8 mouse cellular contexts compared by ENCODE assay signal in genomic region chr16:91413102-91413844, GRCm38 (mm10). TPM values are rescaled to one million over a fixed set of nuclear protein-coding genes. Genes with fewer than 3 reads are reported as not detected.
DNase-seq lines count a peak whose midpoint lies in the region; ATAC-seq and TF ChIP-seq lines count a peak whose summit lies in the region.

No protein-coding gene starts in this region.

- TF ChIP-seq POLR2A in CH12.LX (IDR thresholded peaks at IDR 0.05; ENCODE audit: low read depth, low read length), result no peak

- H3K9ac ChIP-seq in CH12.LX (ENCODE audit: insufficient read depth, low read depth), result no peak overlapping the region
- H3K9ac ChIP-seq in liver, embryonic 11.5 days (ENCODE audit: low read depth, low read length), result no peak overlapping the region
- no peak overlapping the region for H3K9ac ChIP-seq in forebrain, embryonic 13.5 days
- no peak overlapping the region for H3K9ac ChIP-seq in midbrain, embryonic 14.5 days (replicated peaks; ENCODE audit: low read length)

- no peak for TF ChIP-seq EP300 in CH12.LX (IDR thresholded peaks at IDR 0.05; ENCODE audit: low read length)

- no peak for TF ChIP-seq RAD21 in CH12.LX (IDR thresholded peaks at IDR 0.05; ENCODE audit: low read depth, low read length)

- H3K4me2 ChIP-seq in CH12.LX (ENCODE audit: insufficient read depth, low read depth, poor library complexity, severe bottlenecking), result no peak overlapping the region
- no peak overlapping the region for H3K4me2 ChIP-seq in liver, embryonic 11.5 days
- H3K4me2 ChIP-seq in forebrain, embryonic 13.5 days, result no peak overlapping the region
- H3K4me2 ChIP-seq in midbrain, embryonic 14.5 days (ENCODE audit: low read length), result no peak overlapping the region

- no peaks in the 10 kb centered on the region for H3K9me3 ChIP-seq in CH12.LX (replicated peaks; ENCODE audit: low read length)
- no peaks in the 10 kb centered on the region for H3K9me3 ChIP-seq in liver, embryonic 11.5 days (ENCODE audit: control insufficient read depth, low read length)
- H3K9me3 ChIP-seq in forebrain, embryonic 13.5 days (replicated peaks), result no peaks in the 10 kb centered on the region
- no peaks in the 10 kb centered on the region for H3K9me3 ChIP-seq in midbrain, embryonic 14.5 days (ENCODE audit: control insufficient read depth, low read length)

- H3K4me3 ChIP-seq in CH12.LX (replicated peaks in 1 of 3; ENCODE audit: low read depth in 2 of 3, low read length in 2 of 3, poor library complexity in 1 of 3), result no peak overlapping the region
- no peak overlapping the region for H3K4me3 ChIP-seq in liver, embryonic 11.5 days (ENCODE audit: low read depth, low read length)
- no peak overlapping the region for H3K4me3 ChIP-seq in forebrain, embryonic 13.5 days
- H3K4me3 ChIP-seq in midbrain, embryonic 14.5 days (replicated peaks; ENCODE audit: low read depth, low read length), result no peak overlapping the region

- no peaks in the 10 kb centered on the region; the same call in 1 of the 2 replicates for H3K79me2 ChIP-seq in CH12.LX (replicated peaks; ENCODE audit: control insufficient read depth, extremely low read depth, insufficient read depth, poor library complexity, severe bottlenecking)

- 60% methylated on average over 12 of the region's 12 CpGs for WGBS in liver, embryonic 11.5 days
- WGBS in forebrain, embryonic 13.5 days, result 84% methylated on average over 12 of the region's 12 CpGs
- WGBS in midbrain, embryonic 14.5 days, result 83% methylated on average over 12 of the region's 12 CpGs

- H3K27me3 ChIP-seq in CH12.LX (replicated peaks), result no peaks in the 10 kb centered on the region
- no peaks in the 10 kb centered on the region for H3K27me3 ChIP-seq in liver, embryonic 11.5 days (replicated peaks; ENCODE audit: control insufficient read depth, insufficient read depth, low read length)
- no peaks in the 10 kb centered on the region for H3K27me3 ChIP-seq in forebrain, embryonic 13.5 days
- H3K27me3 ChIP-seq in midbrain, embryonic 14.5 days (ENCODE audit: control insufficient read depth, insufficient read depth, low read length), result no peaks in the 10 kb centered on the region

- TF ChIP-seq CTCF in CH12.LX (conservative IDR thresholded peaks at IDR 0.05 in 1 of 2, IDR thresholded peaks at IDR 0.05 in 1 of 2; ENCODE audit: low read depth in 2 of 2, low read length in 2 of 2), result no peak

- in situ Hi-C loops in CH12.LX (cut with MboI; ENCODE audit: low pct_ligation_motif_present, low pct_unique_long_range_greater_than_20kb, low sequenced_read_pairs), result no loop called here

- peak; percentile 77 for ATAC-seq in inflammation-experienced regulatory T-cells, adult 6 months
- ATAC-seq in liver, embryonic 11.5 days (replicated peaks; ENCODE audit: low FRiP score), result no peak
- no peak for ATAC-seq in forebrain, embryonic 13.5 days
- ATAC-seq in midbrain, embryonic 14.5 days (ENCODE audit: low FRiP score, low TSS enrichment), result no peak

- DNase-seq in 416B (ENCODE audit: low read depth) (peak; percentile 61), CH12.LX (ENCODE audit: extremely low read depth) (no peak)
- DNase-seq in liver, embryonic 11.5 days (ENCODE audit: low spot score), result no peak
- no peak for DNase-seq in urinary bladder, postnatal 36 days (ENCODE audit: low spot score in 2 of 2)
- no peak for DNase-seq in testis, postnatal 14 days (ENCODE audit: low spot score)
- no peak for DNase-seq in midbrain, embryonic 14.5 days

- peaks cover 50 to 93% of the 10 kb centered on the region in 2 experiments for H3K36me3 ChIP-seq in CH12.LX (replicated peaks in 1 of 2; ENCODE audit: control insufficient read depth in 1 of 2, insufficient read depth in 1 of 2, low read length in 1 of 2)
- H3K36me3 ChIP-seq in liver, embryonic 11.5 days (ENCODE audit: control insufficient read depth, insufficient read depth, low read length), result peaks cover 15% of the 10 kb centered on the region
- no peaks in the 10 kb centered on the region for H3K36me3 ChIP-seq in forebrain, embryonic 13.5 days (ENCODE audit: poor library complexity, severe bottlenecking)
- H3K36me3 ChIP-seq in midbrain, embryonic 14.5 days (ENCODE audit: control insufficient read depth, insufficient read depth, low read length), result no peaks in the 10 kb centered on the region

- H3K27ac ChIP-seq in CH12.LX (ENCODE audit: insufficient read depth, low read depth), result no peak overlapping the region
- peak overlapping the region; percentile 39; the same call in 1 of the 2 replicates for H3K27ac ChIP-seq in liver, embryonic 11.5 days (ENCODE audit: low read depth, low read length)
- H3K27ac ChIP-seq in forebrain, embryonic 13.5 days, result no peak overlapping the region
- H3K27ac ChIP-seq in midbrain, embryonic 14.5 days (replicated peaks; ENCODE audit: low read depth, low read length), result no peak overlapping the region

- dilution Hi-C loops in CH12.LX (cut with MboI; ENCODE audit: extremely low pct_ligation_motif_present, extremely low pct_unique_long_range_greater_than_20kb, low sequenced_read_pairs), result no loop called here

- peaks cover 29 to 91% of the 10 kb centered on the region in 2 experiments for H3K4me1 ChIP-seq in CH12.LX (ENCODE audit: control insufficient read depth in 1 of 2, insufficient read depth in 2 of 2)
- H3K4me1 ChIP-seq in liver, embryonic 11.5 days (replicated peaks; ENCODE audit: control insufficient read depth, insufficient read depth, low read length), result peaks cover 21% of the 10 kb centered on the region
- no peaks in the 10 kb centered on the region for H3K4me1 ChIP-seq in forebrain, embryonic 13.5 days
- no peaks in the 10 kb centered on the region for H3K4me1 ChIP-seq in midbrain, embryonic 14.5 days (ENCODE audit: control insufficient read depth, insufficient read depth, low read length)

TF ChIP-seq in CH12.LX, 34 proteins besides CTCF, POLR2A, EP300 and RAD21:
- TF ChIP-seq ZKSCAN1 (IDR thresholded peaks at IDR 0.05; ENCODE audit: borderline replicate concordance, low read depth, low read length), result peak; percentile 77
- no peak for TF ChIP-seq JUND (conservative IDR thresholded peaks at IDR 0.05; ENCODE audit: low read depth, low read length)

RNA-seq across cellular contexts. Expression of gene Il10rb, which starts 7.3 kb away (rescaled TPM):
- total RNA-seq in CH12.LX (2012; rRNA removed), result 27.5 and 32.1 TPM in 2 replicates
- 34.8 and 36.1 TPM in 2 replicates for total RNA-seq in CH12.LX (2014; rRNA removed)
- 35.6 and 37.9 TPM in 2 replicates for polyA plus RNA-seq in CH12.LX (2012; ENCODE audit: insufficient read length, low read depth)
- polyA plus RNA-seq in inflammation-experienced regulatory T-cells, adult 6 months (2017; shearing (Covaris generic)), result 100 to 1,000 TPM in 2 of 3 experiments, 10 to 100 TPM in 1; 95.7 to 124 (median 113) TPM
- polyA plus RNA-seq in liver, embryonic 11.5 days (2014; fragmentation: Nextera tagmentation; extraction: Ambion mirVana), result 29.8 and 32.9 TPM in 2 replicates
- 5.9 TPM in 2 replicates for polyA plus RNA-seq in forebrain, embryonic 13.5 days (2015; fragmentation: Nextera tagmentation; extraction: Ambion mirVana)
- 5.4 and 9.3 TPM in 2 replicates for polyA plus RNA-seq in midbrain, embryonic 14.5 days (2014; fragmentation: Nextera tagmentation; extraction: Ambion mirVana)

RNA-seq across cellular contexts. Expression of gene Gm21970, which starts 21.8 kb away (rescaled TPM):
- total RNA-seq in CH12.LX (2012; rRNA removed) (not detected in 2 replicates), CH12.LX (2014; rRNA removed) (not detected in 2 replicates)
- not detected in 2 replicates for polyA plus RNA-seq in CH12.LX (2012; ENCODE audit: insufficient read length, low read depth)
- polyA plus RNA-seq in inflammation-experienced regulatory T-cells, adult 6 months (2017; shearing (Covaris generic)), result 1 to 10 TPM in 1 of 3 experiments, not detected in 2; 2.6 TPM
- polyA plus RNA-seq in liver, embryonic 11.5 days (2014; fragmentation: Nextera tagmentation; extraction: Ambion mirVana), result not detected in 2 replicates
- not detected in 2 replicates for polyA plus RNA-seq in forebrain, embryonic 13.5 days (2015; fragmentation: Nextera tagmentation; extraction: Ambion mirVana)
- not detected in 2 replicates for polyA plus RNA-seq in midbrain, embryonic 14.5 days (2014; fragmentation: Nextera tagmentation; extraction: Ambion mirVana)

RNA-seq across cellular contexts. Expression of gene Ifnar2, which starts 40.7 kb away (rescaled TPM):
- total RNA-seq in CH12.LX (2012; rRNA removed) (25.5 and 34.9 TPM in 2 replicates), CH12.LX (2014; rRNA removed) (32.0 and 33.1 TPM in 2 replicates)
- 33.7 and 34.5 TPM in 2 replicates for polyA plus RNA-seq in CH12.LX (2012; ENCODE audit: insufficient read length, low read depth)
- 10 to 100 TPM; 44.5 to 50.8 (median 46.5) TPM for polyA plus RNA-seq in inflammation-experienced regulatory T-cells, adult 6 months (2017; shearing (Covaris generic))
- polyA plus RNA-seq in liver, embryonic 11.5 days (2014; fragmentation: Nextera tagmentation; extraction: Ambion mirVana), result 66.7 and 70.9 TPM in 2 replicates
- 29.8 and 32.5 TPM in 2 replicates for polyA plus RNA-seq in forebrain, embryonic 13.5 days (2015; fragmentation: Nextera tagmentation; extraction: Ambion mirVana)
- polyA plus RNA-seq in midbrain, embryonic 14.5 days (2014; fragmentation: Nextera tagmentation; extraction: Ambion mirVana), result 29.0 and 32.2 TPM in 2 replicates
